Mouse (Mus musculus): ENCODE measurements at regions not wholly inside any gene's neighbourhood (a gene's known extent, or its start where the extent isn't known, plus 50 kb on each side); places are given as distances from the start of the nearest gene placed in this dataset.

DNA sequence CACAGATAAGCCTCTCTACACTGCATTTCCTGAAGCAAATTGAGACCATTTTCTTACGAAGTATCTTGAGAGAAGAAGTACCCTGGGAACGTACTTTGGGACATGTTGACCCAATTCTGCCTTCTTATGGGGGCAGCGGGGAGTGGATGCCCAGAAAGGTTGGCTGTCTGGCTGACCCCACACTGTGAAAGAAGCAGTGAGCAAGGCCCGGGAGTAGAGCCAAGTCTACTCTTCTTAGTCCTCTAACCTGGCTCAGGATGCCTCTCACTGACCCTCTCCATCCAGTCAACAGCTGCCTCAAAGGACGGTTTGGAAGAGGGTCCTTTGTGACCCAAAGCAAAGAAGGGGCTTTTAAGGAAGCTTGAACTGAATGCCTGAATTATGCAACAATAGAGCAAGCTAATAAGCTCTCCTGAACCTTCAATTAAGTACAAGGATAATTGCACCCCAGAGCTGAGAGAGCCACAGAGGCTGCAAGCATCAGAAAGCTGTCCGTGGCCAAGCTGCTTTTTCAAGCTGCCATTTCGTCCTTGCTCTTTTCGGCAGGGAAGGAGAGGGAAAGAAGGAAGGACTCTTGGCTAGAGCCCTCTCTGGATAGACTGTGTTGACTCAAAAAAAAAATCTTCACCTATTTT, 70.3 kb downstream of the Pctp start:
- DNase-seq (ENCODE audit: low read depth, low spot score): no peak

DNA sequence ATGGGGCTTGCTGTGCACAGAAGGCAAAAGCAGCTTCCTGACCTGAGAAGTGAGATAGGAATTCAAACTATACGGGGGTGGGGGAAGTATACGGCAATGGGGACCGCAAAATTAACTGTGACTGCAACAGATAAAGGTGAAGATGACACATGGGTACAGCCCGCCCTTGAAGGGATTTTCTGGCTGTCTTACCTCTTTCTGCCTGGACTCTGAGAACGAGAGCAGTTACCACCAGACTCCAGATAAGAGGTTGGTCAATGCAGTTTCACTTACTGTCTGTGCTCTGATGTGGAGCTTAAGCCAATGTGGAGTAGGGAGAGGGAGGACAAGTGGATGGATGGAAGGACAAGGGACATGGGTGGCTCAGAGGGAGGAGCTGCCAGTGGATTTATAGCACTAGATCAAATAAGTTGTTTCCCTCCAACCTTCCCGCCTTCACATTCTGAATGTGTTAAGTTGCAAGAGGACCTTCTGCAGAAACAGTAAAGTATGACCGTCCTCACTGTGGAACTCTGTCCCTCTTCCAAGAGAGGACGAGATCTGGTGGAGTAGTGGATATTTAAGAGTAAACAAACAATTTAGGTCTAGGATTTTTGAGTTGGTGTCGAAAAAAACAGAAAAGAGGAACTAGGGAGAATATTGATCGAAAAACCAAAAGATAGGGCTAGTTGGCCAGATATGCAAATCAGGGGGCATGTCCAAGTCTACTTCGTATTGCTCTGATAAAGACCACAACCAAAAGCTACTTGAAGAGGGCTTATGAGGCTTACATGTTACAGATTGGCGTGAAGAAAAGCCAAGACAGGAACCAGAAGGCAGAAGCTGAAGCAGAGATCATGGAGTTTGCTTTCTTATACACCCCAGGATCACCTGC, 73.3 kb downstream of the Pctp start:
- no peak for DNase-seq (ENCODE audit: low read depth, low spot score)

DNA sequence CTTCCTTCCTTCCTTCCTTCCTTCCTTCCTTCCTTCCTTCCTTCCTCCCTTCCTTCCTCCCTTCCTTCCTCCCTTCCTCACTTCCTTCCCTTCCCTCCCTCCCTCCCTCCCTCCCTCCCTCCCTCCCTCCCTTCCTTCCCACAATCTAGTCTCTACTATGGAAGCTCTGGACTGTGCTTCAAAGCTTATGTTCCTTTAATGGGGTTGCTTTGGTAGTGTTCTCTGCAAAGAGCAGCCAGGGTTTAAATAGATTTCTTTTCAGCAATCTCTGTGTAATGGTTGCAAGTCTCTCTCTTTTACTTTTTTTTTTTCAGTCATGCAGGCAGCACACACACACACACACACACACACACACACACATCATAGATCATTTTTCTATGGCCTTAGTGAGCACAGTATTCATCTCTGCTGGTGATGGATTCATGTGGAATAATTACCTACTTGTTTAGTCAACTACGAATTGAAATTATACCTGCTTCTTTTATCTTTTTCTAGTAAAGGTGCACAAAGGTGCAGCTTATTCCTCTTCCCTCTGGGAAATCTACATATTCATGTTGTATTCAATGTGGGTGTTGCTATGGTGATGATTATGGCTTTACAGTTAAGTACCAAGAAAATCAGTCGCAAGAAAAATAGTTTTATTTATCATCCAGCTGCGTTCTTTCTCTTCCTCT, 75.1 kb downstream of the Pctp start:
- no peak for DNase-seq (ENCODE audit: low read depth, low spot score)

DNA sequence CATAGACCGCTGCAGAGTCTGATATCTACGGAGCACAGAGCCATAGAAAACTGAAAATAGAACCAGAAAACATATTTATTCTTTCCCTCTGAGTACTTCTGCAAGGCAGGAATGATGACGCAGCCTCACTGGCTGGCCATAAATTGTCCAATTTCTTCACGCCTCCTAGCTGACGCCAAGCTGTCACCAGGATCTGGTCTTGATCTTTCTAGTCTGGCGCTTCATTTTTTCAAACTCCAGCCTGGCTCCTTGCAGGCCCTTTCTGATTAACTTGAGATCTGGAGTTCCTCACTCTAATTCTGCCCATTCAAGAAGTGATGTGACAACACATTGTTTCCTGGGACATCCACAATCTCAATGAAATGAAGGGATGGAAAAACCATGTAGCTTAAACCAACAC, 80.1 kb downstream of the Pctp start:
- DNase-seq (ENCODE audit: low read depth, low spot score): no peak

DNA sequence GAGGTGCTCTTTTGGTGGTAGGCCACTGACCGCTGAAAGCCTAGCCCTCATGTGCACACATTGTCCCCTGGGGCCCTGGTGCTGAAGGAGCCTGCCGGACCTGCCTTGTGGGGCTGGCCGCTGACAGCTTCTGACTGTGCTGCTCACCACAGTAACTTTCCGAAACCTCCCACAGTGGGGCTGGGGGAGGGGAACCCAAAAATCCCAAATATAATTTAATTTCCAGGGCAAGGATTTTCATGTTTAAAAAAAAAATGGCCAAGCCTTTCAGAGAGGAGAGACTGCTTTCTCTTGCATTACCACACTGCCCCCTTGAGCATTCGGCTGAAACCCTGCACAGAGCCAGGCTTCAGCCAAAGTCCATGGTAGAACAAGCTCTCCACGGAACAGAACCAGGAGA, 81.5 kb downstream of the Pctp start:
- peak; percentile 55 for DNase-seq (ENCODE audit: low read depth, low spot score)

DNA sequence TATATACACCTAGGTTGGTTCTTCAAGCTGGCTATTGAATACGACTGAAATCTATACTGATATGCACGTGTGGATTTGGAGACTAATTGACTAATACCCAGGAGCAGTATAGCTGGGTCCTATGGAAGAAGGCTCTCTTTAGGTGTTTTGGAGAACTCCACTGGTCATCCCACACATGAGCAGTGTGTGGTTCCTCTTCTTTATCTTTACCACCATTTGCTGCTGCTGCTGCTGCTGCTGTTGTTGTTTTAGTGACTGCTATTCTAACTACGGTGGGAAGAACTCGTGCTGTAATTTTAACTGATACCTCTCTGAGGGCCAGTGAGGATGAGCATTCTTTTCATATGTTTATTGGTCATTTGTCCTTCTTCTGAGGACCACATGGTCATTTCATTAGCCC, 86.9 kb downstream of the Pctp start:
- no peak for DNase-seq (ENCODE audit: low read depth, low spot score)

DNA sequence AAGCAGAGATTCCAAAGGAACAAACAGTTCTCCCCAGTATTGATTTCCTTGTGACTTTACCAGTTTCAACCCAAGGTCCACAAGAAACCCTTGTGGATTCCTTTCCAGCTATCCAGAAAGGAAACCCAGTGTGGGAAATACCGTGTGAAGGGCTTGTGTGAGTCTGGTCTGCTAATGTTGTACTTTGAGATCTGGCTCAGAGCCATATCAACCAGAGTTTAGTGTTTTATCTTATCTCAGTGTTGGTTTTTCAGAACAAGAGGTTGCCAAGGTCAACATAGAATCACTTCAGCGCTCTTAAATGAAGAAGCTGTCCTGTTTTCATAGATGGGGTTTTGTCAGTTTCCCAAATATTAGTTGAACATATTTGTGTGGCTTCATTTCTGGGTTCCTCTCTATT, 88.1 kb downstream of the Pctp start:
- no peak for DNase-seq (ENCODE audit: low read depth, low spot score)

DNA sequence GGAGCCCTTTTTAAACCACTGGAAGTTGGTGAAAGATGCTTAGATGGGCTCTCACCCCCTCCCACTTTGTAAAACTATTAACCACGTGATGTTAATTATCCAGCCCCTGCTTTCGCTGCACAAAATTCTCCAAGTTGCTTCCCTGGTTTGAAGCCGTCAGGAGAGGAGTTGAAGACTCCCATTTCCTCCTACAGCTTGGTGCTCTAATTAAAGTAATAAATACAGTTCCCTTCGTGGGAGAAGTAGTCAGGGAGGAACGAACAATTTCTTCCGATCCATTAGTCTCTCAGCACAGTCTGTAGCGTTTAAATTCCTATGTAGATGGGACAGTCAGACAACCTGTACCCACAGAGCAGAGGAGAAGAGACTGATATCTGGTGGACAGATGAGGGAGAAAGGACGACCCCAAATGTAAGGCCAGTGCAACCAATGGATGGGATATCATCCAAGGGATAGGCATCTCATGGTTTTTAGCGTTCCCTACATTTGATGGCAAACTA, 101.4 kb downstream of the Pctp start:
- no peak for DNase-seq (ENCODE audit: low read depth, low spot score)

DNA sequence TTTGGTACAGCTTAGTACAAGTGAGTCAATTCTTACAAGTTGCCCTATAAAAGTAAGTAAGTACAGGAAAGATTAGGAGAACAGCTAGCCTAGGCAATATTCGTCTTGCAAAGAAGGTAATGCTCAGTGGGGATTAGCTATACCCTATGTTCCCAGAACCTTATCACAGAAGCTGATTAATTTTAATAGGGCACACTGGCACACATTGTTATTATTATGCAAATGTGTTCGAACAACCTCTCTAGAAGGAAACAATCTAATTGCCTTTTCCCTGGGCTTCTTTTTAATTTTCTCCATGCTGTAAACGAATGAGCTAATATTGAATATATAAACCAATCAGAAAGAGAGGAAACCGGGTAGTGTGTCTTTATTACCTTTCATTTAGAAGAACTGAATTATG, 104.2 kb downstream of the Pctp start:
- DNase-seq (ENCODE audit: low read depth, low spot score): no peak

DNA sequence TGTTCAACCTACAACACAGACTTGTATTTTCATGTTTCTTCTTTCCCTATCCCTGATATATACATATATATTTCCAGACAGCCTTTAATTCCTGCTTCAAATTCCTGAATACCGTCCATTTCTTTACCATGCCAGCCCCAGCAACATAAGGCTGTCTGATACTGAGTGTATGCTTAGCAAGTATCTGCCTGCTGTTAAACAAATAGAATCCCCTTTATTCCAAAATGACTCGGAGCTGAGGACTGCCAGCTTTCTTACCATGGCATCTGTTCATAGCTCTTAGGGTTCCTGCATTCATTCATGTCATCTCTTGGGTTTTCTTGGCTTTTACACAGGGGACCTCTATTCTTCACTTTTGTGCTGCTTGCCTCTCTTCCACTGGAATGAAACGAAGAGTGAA, 105.8 kb downstream of the Pctp start:
- no peak for DNase-seq (ENCODE audit: low read depth, low spot score)

DNA sequence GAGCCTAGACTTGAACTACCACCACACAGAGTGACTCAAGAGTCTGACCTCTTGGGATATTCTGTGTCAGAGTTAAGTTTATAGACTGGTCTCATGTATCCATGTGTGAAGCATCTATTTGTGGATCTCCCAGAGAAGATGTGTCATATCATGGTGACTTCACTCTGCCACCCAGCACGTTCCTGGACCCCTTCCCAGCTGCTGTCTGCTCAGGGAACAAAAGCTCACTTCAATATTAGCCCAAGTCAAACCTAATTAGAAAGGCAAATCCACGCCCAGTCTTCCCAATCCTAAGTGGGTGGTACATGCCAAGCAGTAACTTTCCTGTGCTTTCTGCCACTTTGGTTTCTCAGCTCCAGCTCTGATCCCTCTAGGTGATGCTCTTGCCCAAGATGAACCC, 94.1 kb upstream of the Ankfn1 start:
- DNase-seq (ENCODE audit: low read depth, low spot score): no peak

DNA sequence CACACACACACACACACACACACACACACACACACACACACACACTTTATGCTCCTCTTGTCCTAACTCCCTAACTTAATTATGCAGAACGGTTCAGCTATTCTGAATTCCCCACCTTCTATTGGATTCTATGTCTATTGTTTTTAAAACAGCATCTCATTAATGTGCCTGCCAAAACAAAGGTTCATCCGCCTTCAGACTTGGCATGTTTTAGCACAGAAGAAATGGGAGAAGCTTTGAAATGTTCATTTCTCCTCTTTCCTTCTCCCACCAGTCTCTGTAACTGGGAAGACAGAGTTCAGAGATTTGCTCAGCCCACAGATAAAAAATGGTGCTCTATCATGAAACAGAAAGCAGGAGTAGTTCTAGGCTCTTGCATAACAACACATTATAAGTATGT, 90.1 kb upstream of the Ankfn1 start:
- DNase-seq (ENCODE audit: low read depth, low spot score): no peak

DNA sequence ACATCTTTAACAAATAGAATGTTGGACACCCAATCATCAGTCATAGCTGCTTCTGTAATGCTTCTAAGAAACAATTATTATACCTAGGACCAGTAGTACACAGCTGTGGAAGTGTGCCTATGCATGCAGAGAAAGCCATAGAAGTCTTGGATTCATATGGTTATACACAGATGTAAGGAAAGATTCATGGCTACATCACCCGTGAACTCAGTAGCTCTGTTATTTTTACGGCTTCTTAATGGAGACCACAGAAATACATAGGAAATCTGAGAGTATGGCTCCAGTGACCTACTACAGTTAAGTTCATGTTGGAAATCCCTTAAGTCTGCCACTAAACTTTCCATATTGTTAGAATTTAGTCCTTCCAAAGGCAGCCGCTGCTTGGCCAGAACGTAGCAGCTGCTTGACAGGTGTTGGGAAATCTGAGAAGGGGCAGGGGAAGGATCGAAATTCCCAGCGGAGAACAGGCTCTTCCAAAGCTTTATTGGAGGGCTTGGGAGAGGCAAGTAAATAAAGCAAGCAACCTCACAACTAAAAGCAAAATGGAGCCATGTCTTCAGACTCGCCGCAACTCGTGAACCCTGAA, 78.8 kb upstream of the Ankfn1 start:
- peak; percentile 68 for DNase-seq (ENCODE audit: low read depth, low spot score)

DNA sequence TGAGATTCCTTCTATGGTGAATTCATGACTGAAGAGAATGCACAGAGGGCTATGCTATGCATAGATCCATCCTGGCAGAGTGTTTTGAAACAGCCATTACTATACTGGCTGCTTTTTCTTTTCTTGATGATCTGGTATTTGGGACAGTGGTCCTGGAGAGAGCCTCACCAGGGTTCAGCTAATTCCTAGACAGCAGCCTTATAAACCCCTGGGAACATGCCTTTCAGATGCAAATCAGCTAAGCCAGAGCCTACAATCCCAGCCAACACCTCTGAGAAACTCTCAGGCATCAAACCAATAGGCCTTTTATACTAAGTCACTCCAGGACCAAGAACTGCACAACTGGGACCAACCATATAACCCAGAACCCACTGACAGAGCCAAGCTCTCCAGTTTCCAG, 64.4 kb upstream of the Ankfn1 start:
- no peak for DNase-seq (ENCODE audit: low read depth, low spot score)

DNA sequence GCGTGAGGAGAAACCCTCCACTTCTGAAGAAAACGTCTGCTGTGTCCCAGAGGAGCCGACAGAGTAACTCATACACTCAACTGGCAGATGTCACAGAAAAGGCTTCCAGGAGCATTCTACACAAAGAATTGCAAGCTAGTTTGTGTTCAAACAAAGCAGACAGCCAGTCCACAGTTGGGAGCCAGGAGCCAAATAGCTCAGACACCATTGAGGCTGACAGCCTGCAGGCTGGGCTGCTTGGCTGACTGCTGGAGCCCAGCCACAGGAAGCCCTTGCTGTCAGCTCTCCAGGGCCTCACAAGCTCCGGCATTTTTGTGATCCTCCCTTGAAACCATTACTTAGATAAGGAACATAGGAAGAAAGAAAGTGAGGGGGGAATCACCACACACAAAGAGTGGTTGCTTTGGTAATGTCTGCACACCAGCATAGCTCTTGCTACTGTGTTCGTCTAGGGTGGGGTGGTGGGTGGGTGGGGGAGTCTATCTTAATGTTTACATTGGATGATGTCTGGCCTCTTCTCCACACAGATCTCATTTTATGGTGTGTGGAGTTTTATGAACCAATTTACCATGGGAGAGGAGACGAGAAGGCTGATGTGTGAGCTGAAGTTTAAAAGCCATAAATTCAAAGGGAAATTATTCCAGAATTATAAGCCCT, 62.3 kb upstream of the Ankfn1 start:
- DNase-seq (ENCODE audit: low read depth, low spot score): no peak

DNA sequence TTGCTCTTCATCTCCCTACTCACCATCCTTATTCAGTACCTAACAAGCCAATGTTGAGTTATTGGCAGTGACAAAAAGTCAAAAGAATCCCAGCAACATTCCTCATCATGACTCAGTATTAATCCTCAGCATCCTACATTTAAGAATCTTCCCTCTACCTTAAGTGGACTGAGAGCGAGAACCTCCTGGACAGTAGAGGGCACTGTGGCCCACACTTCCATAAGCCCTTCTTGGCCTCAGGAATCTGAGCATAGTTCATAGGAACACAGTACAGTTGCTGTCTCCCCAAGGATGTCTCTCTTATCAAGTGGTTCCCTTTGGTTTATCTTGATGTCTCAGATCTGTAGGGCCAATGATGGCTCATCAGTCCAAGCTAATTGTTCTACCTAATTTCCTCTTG, 60.5 kb upstream of the Ankfn1 start:
- DNase-seq (ENCODE audit: low read depth, low spot score): no peak

DNA sequence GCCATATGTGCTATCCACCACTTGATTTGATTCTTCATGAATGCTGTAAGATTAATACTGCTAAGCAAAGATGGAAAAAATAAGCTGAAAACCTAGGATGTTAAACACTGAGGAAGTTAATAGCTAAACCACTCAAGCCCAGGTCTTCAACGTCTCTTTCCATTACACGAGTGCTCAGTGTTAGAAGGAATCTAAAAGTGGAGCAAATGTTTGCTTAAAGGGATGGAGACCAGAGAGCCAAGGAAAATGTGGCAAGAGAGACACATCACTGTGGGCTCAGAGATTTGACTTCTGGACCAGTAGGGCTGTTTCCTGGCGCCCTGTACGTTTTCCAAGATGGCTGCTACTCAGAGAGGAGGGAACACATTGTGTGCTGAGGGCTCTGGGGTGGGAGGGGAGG, 59.4 kb upstream of the Ankfn1 start:
- no peak for DNase-seq (ENCODE audit: low read depth, low spot score)

DNA sequence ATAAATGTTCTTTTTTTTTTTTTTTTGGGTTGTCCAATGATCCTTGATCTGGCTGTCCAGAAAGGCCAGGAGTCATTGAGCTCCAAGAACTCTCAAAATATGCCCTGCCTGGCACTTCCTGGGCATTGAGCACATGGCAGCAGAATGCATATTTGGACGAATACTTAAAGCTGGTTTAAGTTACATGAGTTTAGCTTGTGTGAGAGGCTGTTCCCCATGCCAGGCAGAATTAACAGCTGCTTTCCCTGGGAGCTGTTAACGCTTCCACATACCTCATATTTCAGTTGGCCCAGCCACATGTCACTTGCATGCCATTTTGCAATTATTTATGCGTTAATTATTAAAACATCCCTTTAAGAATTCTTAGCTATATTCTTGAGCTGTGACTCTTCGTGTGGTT, 56.6 kb upstream of the Ankfn1 start:
- no peak for DNase-seq (ENCODE audit: low read depth, low spot score)

DNA sequence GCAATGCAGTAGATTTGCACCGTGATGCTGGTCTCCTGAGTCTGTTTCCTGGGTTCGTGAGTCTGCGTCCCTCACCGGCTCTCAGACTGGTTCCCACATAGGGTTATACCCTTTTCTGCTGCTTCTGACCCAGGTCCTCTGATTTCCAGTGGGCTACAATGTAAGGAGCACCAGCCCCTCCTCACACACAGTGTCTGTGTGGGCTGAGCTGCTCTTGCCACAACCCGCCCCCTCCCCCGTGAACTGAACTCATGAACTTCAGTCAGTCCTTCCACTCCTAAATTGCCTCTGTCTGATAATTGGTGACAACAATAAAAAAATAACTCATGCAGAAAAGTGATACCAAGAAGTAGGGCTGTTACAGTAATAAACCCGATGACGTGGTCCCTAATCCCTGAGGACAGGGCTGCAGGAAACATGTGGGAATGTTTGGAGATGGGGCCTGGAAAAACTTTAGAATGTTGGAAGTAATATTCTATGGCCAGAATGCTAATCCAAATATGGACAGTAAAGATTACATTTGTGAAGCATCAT, 54.2 kb upstream of the Ankfn1 start:
- DNase-seq (ENCODE audit: low read depth, low spot score): no peak

Measured in forelimb bud, embryonic 11.5 days (tissue).